Mouse (Mus musculus) midbrain, embryonic 13.5 days (tissue): ENCODE results near the gene Cdca7. TPM values are rescaled to one million over a fixed set of nuclear protein-coding genes. Genes with fewer than 3 reads are reported as not detected.
A peak's percentile ranks its signal among the peaks of the same experiment; 100 is the strongest.

Source experiments
- ATAC-seq: fragments of 200-750 bp; cut with Nextera tagmentation; 2 replicates; pipeline ENCODE4 v1.8.0; 2017; ENCODE audit warnings: mild to moderate bottlenecking, moderate TSS enrichment, moderate library complexity
- H3K27ac ChIP-seq: fragments of 300-500 bp; sonication (generic); 2 replicates; pipeline ENCODE4 v1.5.1; 2015; ENCODE audit warnings: inconsistent platforms, mild to moderate bottlenecking, moderate library complexity
- H3K27me3 ChIP-seq: fragments of 300-500 bp; sonication (generic); 2 replicates; pipeline ENCODE4 v1.6.1; 2015; ENCODE audit warnings: mild to moderate bottlenecking, inconsistent platforms
- H3K36me3 ChIP-seq: fragments of 300-500 bp; sonication (generic); 2 replicates; pipeline ENCODE4 v1.6.1; 2015; ENCODE audit warnings: mild to moderate bottlenecking, inconsistent platforms
- H3K4me1 ChIP-seq: fragments of 300-500 bp; sonication (generic); replicated peaks from 2 replicates; pipeline ENCODE4 v1.6.1; 2015; ENCODE audit warnings: inconsistent platforms
- H3K4me2 ChIP-seq: fragments of 300-500 bp; sonication (generic); replicated peaks from 2 replicates; pipeline ENCODE4 v1.6.1; 2015; ENCODE audit warnings: moderate library complexity, mild to moderate bottlenecking, inconsistent platforms
- H3K4me3 ChIP-seq: fragments of 300-500 bp; sonication (generic); replicated peaks from 2 replicates; pipeline ENCODE4 v1.5.1; 2015; ENCODE audit warnings: mild to moderate bottlenecking, inconsistent platforms
- H3K9ac ChIP-seq: fragments of 300-500 bp; sonication (generic); replicated peaks from 2 replicates; pipeline ENCODE4 v1.6.1; 2015; ENCODE audit warnings: mild to moderate bottlenecking, inconsistent platforms
- H3K9me3 ChIP-seq: fragments of 300-500 bp; sonication (generic); 2 replicates; pipeline ENCODE4 v1.6.1; 2016; ENCODE audit warnings: mild to moderate bottlenecking, inconsistent platforms
- WGBS: fragments of 180-500 bp; shearing (Covaris S2); methylation state at CpG from one replicate; pipeline ENCODE4 v1.1.7; 2015; 5-methylcytosine and 5-hydroxymethylcytosine counted together
- polyA plus RNA-seq: library from polyadenylated mRNA; unstranded; fragments of >200 nt; fragmentation: Nextera tagmentation; extraction: Ambion mirVana; gene quantifications from 2 replicates; pipeline ENCODE4 v1.2.1, GENCODE M21; 2015

Cdca7 gene
- polyA plus RNA-seq, 1 experiment from 2014 or later, result 55.0 TPM

GRCm38 (mm10) chr2:72499074-72499721 lies 23.2 kb downstream of the Cdca7 start:
- peaks cover 67% of the 10 kb centered on the region for H3K27me3 ChIP-seq
- H3K4me1 ChIP-seq, result peaks cover 13% of the 10 kb centered on the region
- H3K9ac ChIP-seq, result peak overlapping the region; percentile 58
- no peaks in the 10 kb centered on the region for H3K9me3 ChIP-seq
- H3K4me2 ChIP-seq, result peak overlapping the region; percentile 57
- H3K36me3 ChIP-seq, result no peaks in the 10 kb centered on the region
- 3% methylated on average over 23 of the region's 23 CpGs for WGBS
- peak; percentile 66; the same call in 1 of the 2 replicates for ATAC-seq
- peak overlapping the region; percentile 47; the same call in 1 of the 2 replicates for H3K27ac ChIP-seq
- peak overlapping the region; percentile 28 for H3K4me3 ChIP-seq

DNA sequence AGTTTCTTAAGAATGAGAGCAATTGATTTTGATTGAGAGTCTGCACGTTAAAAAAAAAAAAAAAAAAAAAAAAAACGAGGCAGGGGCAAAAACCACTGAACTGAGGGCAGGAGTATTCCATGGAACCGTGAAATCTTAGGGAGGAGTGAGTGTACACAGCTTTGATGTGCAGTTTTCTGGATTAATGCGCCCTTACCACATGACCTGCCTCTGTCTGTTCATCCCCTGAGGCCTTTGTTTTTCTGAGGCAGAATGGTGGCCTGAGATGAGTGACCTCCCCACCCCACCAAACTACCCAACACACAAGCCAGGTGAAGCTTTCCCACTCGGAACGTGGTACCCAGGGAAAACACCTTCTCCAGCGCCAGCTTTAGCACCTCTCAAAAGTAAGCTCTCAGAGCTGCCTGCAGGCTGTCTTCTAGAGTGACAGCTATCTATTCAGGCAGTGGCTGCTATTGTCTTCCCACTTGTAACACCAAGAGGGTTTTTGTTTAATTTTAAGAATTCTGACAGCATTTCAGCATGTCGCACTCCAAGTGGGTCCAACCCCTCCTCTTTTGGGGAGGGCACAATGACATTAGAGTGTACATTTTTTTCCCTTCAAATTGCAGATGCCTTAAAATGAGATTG lies 23.9 kb downstream of the Cdca7 start:
- H3K27ac ChIP-seq, result no peak overlapping the region
- no peaks in the 10 kb centered on the region for H3K36me3 ChIP-seq
- H3K9me3 ChIP-seq, result no peaks in the 10 kb centered on the region
- H3K4me1 ChIP-seq, result peaks cover 13% of the 10 kb centered on the region
- H3K27me3 ChIP-seq, result peaks cover 64% of the 10 kb centered on the region
- ATAC-seq, result no peak
- H3K4me3 ChIP-seq, result no peak overlapping the region
- H3K4me2 ChIP-seq, result peak overlapping the region; percentile 57
- peak overlapping the region; percentile 58; the same call in 1 of the 2 replicates for H3K9ac ChIP-seq
- WGBS, result 5% methylated on average over 8 of the region's 8 CpGs

DNA sequence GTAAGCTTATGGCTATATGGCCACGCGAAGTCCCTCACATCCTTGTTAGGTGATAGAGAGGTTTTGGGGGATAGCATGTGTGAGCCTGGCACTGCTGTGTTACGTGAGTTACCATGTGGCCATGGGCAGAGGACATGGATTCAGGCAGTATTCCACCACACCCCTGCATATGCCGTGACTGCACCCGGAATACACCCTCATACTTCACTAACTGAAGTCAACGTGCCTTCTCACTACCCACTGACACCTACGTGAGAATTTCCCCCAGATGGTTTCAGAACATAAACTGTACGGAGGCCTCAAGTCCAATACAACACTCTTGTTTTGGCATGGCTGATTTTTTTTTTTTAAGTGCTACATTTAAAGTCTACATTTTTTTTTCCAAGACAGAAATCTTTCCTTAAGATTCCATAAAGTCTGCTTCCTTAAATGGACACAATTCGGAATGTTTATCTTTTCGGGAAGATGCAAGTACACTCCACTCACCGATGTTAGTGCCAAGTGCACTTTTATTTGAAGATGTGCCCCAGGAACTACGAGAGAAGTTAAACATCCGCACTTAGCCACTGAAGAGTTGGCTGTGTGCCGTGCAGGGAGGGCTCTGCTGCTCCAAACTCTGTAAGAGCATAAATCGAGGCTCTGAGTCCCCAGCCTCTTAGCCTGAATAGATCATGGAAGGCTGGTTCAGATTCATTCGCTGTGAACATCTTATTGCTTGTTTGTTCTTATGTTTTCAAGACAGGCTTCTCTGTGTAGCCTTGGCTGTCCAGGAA lies 26.3 kb downstream of the Cdca7 start:
- Histone ChIP-seq H3K27me3 (peaks cover 62% of the 10 kb centered on the region), H3K4me2 (no peak overlapping the region), H3K9ac (no peak overlapping the region), H3K27ac (no peak overlapping the region), H3K4me1 (peaks cover 13% of the 10 kb centered on the region), H3K4me3 (no peak overlapping the region), H3K36me3 (no peaks in the 10 kb centered on the region), H3K9me3 (no peaks in the 10 kb centered on the region)
- ATAC-seq, result no peak
- 92% methylated on average over 16 of the region's 16 CpGs for WGBS

GRCm38 (mm10) chr2:72503646-72504045 lies 27.7 kb downstream of the Cdca7 start:
- Histone ChIP-seq H3K27ac (no peak overlapping the region), H3K9ac (no peak overlapping the region), H3K4me3 (no peak overlapping the region), H3K4me1 (peaks cover 20% of the 10 kb centered on the region), H3K9me3 (no peaks in the 10 kb centered on the region), H3K4me2 (no peak overlapping the region), H3K27me3 (peaks cover 54% of the 10 kb centered on the region), H3K36me3 (no peaks in the 10 kb centered on the region)
- ATAC-seq, result no peak
- 19% methylated on average over 9 of the region's 9 CpGs for WGBS

DNA sequence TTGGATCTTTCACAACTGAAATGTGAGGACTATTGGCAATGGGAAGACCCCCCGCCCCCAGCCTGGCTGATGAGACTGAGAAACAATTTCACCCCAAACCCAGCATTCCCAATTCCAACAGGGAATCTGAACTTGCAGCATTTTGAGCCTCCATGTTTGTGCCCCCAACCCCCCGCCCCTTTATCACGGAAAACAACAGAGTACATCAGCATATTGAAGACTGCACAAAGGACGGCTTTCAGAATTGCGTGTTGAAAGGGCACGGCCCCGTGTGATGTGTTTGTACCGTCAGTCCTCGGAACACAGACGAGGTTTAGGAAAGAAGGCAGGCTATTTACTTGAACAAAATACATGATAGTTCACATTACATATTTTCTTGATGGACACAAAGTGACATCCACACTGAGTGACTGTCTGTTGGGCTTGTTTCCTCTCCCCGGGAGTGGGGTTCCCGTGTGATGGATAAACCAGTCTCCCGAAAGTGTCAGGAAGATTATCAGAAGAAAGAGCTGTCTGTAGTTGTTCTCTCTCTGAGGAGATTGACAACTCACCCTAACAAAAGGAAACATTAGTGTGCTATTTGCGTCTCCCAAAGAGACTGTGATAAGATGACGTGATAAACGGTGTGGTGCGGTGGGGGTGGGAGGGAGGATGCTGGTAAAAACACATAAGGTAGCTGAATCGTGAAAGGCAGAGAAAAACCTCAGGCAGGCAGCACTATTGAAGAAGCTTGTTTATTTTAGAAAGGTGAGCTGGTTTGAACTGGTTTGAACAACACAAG lies 32.1 kb downstream of the Cdca7 start:
- Histone ChIP-seq H3K36me3 (no peaks in the 10 kb centered on the region), H3K27ac (no peak overlapping the region), H3K9ac (0 out of 2 replicates have a peak overlapping the region, but pooled peaks have one; percentile 1), H3K4me1 (peaks cover 7% of the 10 kb centered on the region), H3K4me3 (no peak overlapping the region), H3K27me3 (peaks cover 32% of the 10 kb centered on the region), H3K9me3 (no peaks in the 10 kb centered on the region), H3K4me2 (peak overlapping the region; percentile 3; the same call in 1 of the 2 replicates)
- WGBS, result 40% methylated on average over 18 of the region's 18 CpGs
- ATAC-seq, result no peak; the same call in 1 of the 2 replicates

GRCm38 (mm10) chr2:72508891-72509290 lies 32.9 kb downstream of the Cdca7 start:
- ATAC-seq, result no peak
- peaks cover 25% of the 10 kb centered on the region for H3K27me3 ChIP-seq
- peaks cover 7% of the 10 kb centered on the region for H3K4me1 ChIP-seq
- H3K27ac ChIP-seq, result no peak overlapping the region
- no peak overlapping the region for H3K4me2 ChIP-seq
- no peaks in the 10 kb centered on the region for H3K9me3 ChIP-seq
- H3K4me3 ChIP-seq, result no peak overlapping the region
- WGBS, result 90% methylated on average over 8 of the region's 8 CpGs
- no peaks in the 10 kb centered on the region for H3K36me3 ChIP-seq
- no peak overlapping the region for H3K9ac ChIP-seq

GRCm38 (mm10) chr2:72515526-72515925 lies 39.6 kb downstream of the Cdca7 start:
- peaks cover 57% of the 10 kb centered on the region for H3K27me3 ChIP-seq
- WGBS, result 17% methylated on average over 7 of the region's 7 CpGs
- H3K9me3 ChIP-seq, result no peaks in the 10 kb centered on the region
- H3K4me1 ChIP-seq, result peaks cover 17% of the 10 kb centered on the region; the same call in 1 of the 2 replicates
- H3K4me2 ChIP-seq, result no peak overlapping the region
- no peak overlapping the region for H3K27ac ChIP-seq
- no peak overlapping the region for H3K9ac ChIP-seq
- H3K4me3 ChIP-seq, result no peak overlapping the region
- ATAC-seq, result no peak
- no peaks in the 10 kb centered on the region for H3K36me3 ChIP-seq

GRCm38 (mm10) chr2:72515971-72516719 lies 40.2 kb downstream of the Cdca7 start:
- peak; percentile 87 for ATAC-seq
- H3K4me2 ChIP-seq, result peak overlapping the region; percentile 19; the same call in 1 of the 2 replicates
- H3K27ac ChIP-seq, result no peak overlapping the region
- H3K4me3 ChIP-seq, result no peak overlapping the region
- H3K9ac ChIP-seq, result no peak overlapping the region
- WGBS, result 14% methylated on average over 17 of the region's 17 CpGs
- no peaks in the 10 kb centered on the region for H3K9me3 ChIP-seq
- peaks cover 62% of the 10 kb centered on the region for H3K27me3 ChIP-seq
- peaks cover 17% of the 10 kb centered on the region; the same call in 1 of the 2 replicates for H3K4me1 ChIP-seq
- no peaks in the 10 kb centered on the region for H3K36me3 ChIP-seq

GRCm38 (mm10) chr2:72516720-72517089 lies 40.7 kb downstream of the Cdca7 start:
- WGBS, result 30% methylated on average over 8 of the region's 8 CpGs
- no peak overlapping the region for H3K4me3 ChIP-seq
- no peak overlapping the region for H3K9ac ChIP-seq
- peak overlapping the region; percentile 19; the same call in 1 of the 2 replicates for H3K4me2 ChIP-seq
- H3K27ac ChIP-seq, result no peak overlapping the region
- ATAC-seq, result peak; percentile 60; the same call in 1 of the 2 replicates
- peaks cover 17% of the 10 kb centered on the region; the same call in 1 of the 2 replicates for H3K4me1 ChIP-seq
- H3K27me3 ChIP-seq, result peaks cover 66% of the 10 kb centered on the region
- H3K36me3 ChIP-seq, result no peaks in the 10 kb centered on the region
- H3K9me3 ChIP-seq, result no peaks in the 10 kb centered on the region

GRCm38 (mm10) chr2:72524022-72524421 lies 48.1 kb downstream of the Cdca7 start:
- no peaks in the 10 kb centered on the region for H3K9me3 ChIP-seq
- no peak overlapping the region for H3K4me2 ChIP-seq
- H3K4me1 ChIP-seq, result peaks cover 3% of the 10 kb centered on the region
- no peak overlapping the region for H3K9ac ChIP-seq
- no peak overlapping the region for H3K4me3 ChIP-seq
- H3K36me3 ChIP-seq, result no peaks in the 10 kb centered on the region
- H3K27ac ChIP-seq, result no peak overlapping the region
- peaks cover 87% of the 10 kb centered on the region for H3K27me3 ChIP-seq
- no peak for ATAC-seq
- 69% methylated on average over 12 of the region's 12 CpGs for WGBS

DNA sequence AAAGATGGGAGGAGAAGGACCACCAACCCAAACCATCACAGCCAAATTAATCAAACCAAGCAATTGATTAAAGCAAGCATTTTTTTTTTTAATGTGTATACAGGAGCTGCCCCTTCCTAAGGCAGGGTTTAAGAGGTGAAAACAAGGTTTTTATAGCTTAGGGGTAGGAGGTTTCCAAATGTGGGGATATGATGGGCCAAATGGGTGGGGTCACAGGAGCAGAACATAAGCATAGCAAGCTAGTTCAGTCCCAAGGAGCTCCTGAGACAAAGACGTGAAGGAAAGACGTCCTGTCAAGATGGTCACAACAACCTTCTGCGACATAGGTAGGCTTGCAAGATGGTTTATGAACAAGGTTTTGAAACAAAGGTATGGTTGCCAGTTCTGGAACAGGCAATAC lies 49.6 kb downstream of the Cdca7 start:
- Histone ChIP-seq H3K4me1 (peaks cover 15% of the 10 kb centered on the region), H3K4me2 (no peak overlapping the region), H3K27ac (no peak overlapping the region), H3K27me3 (peaks cover 76% of the 10 kb centered on the region), H3K36me3 (no peaks in the 10 kb centered on the region), H3K9me3 (no peaks in the 10 kb centered on the region), H3K4me3 (no peak overlapping the region), H3K9ac (no peak overlapping the region)
- no peak for ATAC-seq
- WGBS, result 83% methylated on average over 3 of the region's 3 CpGs
